Mouse (Mus musculus) myocyte (in vitro differentiated cells): ENCODE measurements at regions not wholly inside any gene's neighbourhood (a gene's known extent, or its start where the extent isn't known, plus 50 kb on each side); places are given as distances from the start of the nearest gene placed in this dataset.

Experiments used
- CEBPB ChIP-seq: IDR thresholded peaks from 2 replicates; pipeline ENCODE4 v1.6.1; 2011; ENCODE audit warnings: mild to moderate bottlenecking, moderate library complexity; ENCODE audit not compliant: poor library complexity, insufficient read depth, severe bottlenecking
- MAX ChIP-seq: IDR thresholded peaks from one replicate; pipeline ENCODE4 v1.6.1; 2011; ENCODE audit warnings: low read depth, mild to moderate bottlenecking, control low read depth
- MYOD1 ChIP-seq, 3 experiments: IDR thresholded peaks; one replicate each; pipeline ENCODE4 v1.6.1; 2011; ENCODE audit warnings: control low read depth in 2 of 3, low read depth in 2 of 3, mild to moderate bottlenecking in 2 of 3, moderate library complexity in 1 of 3; ENCODE audit not compliant: insufficient read length in 2 of 3, control insufficient read depth in 1 of 3
- POLR2A ChIP-seq: IDR thresholded peaks from one replicate; pipeline ENCODE4 v1.6.1; 2011; ENCODE audit warnings: low read depth, mild to moderate bottlenecking, control low read depth, moderate library complexity; ENCODE audit not compliant: insufficient read length

- TF ChIP-seq CEBPB (no peak), POLR2A (no peak), MAX (no peak), MYOD1 (IDR thresholded peaks at IDR 0.05; ENCODE audit: control insufficient read depth in 1 of 3, insufficient read length in 2 of 3, low read depth in 2 of 3) (no peak)
These were observed 392.1 kb downstream of the Nuf2 start for GRCm38 (mm10) chr1:169139184-169139486.
